Mouse (Mus musculus): ENCODE results near the gene Ankrd55. TPM values are rescaled to one million over a fixed set of nuclear protein-coding genes. Genes with fewer than 3 reads are reported as not detected.

Ankrd55 gene
- polyA plus RNA-seq, 1 experiment: 10.0 TPM

DNA sequence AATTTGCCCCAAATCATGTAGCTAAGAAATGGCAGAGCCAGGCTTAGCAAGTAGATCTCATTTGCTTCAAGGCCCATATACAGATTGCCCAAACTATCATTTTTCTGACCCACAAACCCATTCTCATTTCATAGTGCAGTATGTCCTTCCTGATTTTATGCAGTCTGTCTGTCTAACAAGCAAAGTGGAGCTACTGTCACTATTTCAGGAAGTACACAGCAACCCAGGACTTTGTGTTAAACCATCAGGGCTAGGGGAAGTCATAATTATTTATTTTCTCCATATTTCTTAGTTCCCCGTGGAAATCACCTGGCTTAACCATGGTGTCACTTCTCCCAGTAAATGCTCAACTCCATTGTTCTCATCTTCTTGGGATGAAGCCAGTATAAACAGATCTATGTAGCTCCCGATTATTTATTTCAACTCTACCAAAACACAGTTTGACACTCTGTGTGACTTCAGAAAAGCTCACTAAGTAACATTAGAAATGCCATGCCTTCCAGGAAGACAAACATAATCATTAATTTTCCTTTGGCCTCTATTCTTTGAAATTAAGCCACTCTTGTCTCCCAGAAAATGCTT, 98.3 kb downstream of the Ankrd55 start:
- no peak overlapping the region for H3K4me3 ChIP-seq (ENCODE audit: control insufficient read depth, low read depth, low read length)
- H3K27me3 ChIP-seq (ENCODE audit: control insufficient read depth, insufficient read depth, low read length): no peaks in the 10 kb centered on the region
- no peak overlapping the region for H3K27ac ChIP-seq (ENCODE audit: control insufficient read depth, insufficient read depth, low read depth, low read length)
- no peaks in the 10 kb centered on the region for H3K4me1 ChIP-seq (ENCODE audit: control insufficient read depth, insufficient read depth, low read length)
- H3K36me3 ChIP-seq (ENCODE audit: control insufficient read depth, insufficient read depth, low read length): no peaks in the 10 kb centered on the region
- TF ChIP-seq POLR2A (IDR thresholded peaks at IDR 0.05; ENCODE audit: control insufficient read depth, low read depth, low read length) (no peak), CTCF (IDR thresholded peaks at IDR 0.05; ENCODE audit: control insufficient read depth, insufficient read depth, insufficient replicate concordance, low read depth, low read length) (no peak)

DNA sequence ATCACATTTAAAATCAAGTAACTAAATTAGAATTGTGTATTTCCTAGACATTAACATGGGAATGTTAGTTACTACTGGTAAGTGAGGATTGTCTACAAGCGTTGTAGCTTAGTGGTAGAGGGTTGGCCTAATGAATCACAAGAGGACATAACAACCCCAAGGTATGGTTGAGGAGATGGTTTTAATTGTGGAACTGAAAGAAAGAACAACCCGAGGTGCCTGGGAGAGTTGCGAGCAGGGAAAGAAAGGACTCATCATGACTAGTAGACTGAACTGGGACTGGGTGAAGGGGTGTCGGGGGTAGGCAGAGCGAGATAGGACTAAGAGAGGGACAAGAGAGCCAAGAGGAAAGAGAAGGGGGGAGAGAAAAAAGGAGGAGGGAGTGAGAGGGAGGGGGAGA, 99.0 kb downstream of the Ankrd55 start:
- Histone ChIP-seq H3K27ac (ENCODE audit: control insufficient read depth, insufficient read depth, low read depth, low read length) (no peak overlapping the region), H3K27me3 (ENCODE audit: control insufficient read depth, insufficient read depth, low read length) (no peaks in the 10 kb centered on the region), H3K4me3 (ENCODE audit: control insufficient read depth, low read depth, low read length) (no peak overlapping the region), H3K4me1 (ENCODE audit: control insufficient read depth, insufficient read depth, low read length) (no peaks in the 10 kb centered on the region), H3K36me3 (ENCODE audit: control insufficient read depth, insufficient read depth, low read length) (no peaks in the 10 kb centered on the region)
- no peak for TF ChIP-seq CTCF (IDR thresholded peaks at IDR 0.05; ENCODE audit: control insufficient read depth, insufficient read depth, insufficient replicate concordance, low read depth, low read length)

- H3K27ac ChIP-seq (ENCODE audit: control insufficient read depth, insufficient read depth, low read depth, low read length): no peak overlapping the region
- H3K36me3 ChIP-seq (ENCODE audit: control insufficient read depth, insufficient read depth, low read length): no peaks in the 10 kb centered on the region
- no peaks in the 10 kb centered on the region for H3K27me3 ChIP-seq (ENCODE audit: control insufficient read depth, insufficient read depth, low read length)
- no peaks in the 10 kb centered on the region for H3K4me1 ChIP-seq (ENCODE audit: control insufficient read depth, insufficient read depth, low read length)
- TF ChIP-seq CTCF (IDR thresholded peaks at IDR 0.05; ENCODE audit: control insufficient read depth, insufficient read depth, insufficient replicate concordance, low read depth, low read length): no peak
- no peak for TF ChIP-seq POLR2A (IDR thresholded peaks at IDR 0.05; ENCODE audit: control insufficient read depth, low read depth, low read length)
- H3K4me3 ChIP-seq (ENCODE audit: control insufficient read depth, low read depth, low read length): no peak overlapping the region
Measured at GRCm38 (mm10) chr13:112388176-112388575, 99.9 kb downstream of the Ankrd55 start.

DNA sequence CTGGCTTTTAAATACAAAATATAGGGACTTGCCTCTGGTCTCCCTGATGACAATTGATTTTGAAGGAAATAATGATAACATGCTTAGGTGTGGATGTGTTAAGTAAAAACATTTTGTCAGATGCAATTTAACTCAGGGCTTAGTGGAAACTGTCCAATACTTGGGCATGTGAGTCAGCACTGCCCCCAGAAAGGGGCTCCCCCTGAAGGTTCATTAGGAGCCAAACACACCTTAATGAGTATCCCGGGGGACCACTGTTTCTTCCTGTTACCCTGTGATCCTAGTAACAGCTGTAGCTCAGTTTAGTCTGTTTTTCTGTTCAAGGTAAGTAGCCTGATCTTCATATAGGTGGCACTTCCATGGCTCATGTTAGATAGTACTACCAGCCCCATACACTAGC, 102.0 kb downstream of the Ankrd55 start:
- Histone ChIP-seq H3K36me3 (ENCODE audit: control insufficient read depth, insufficient read depth, low read length) (no peaks in the 10 kb centered on the region), H3K4me1 (ENCODE audit: control insufficient read depth, insufficient read depth, low read length) (no peaks in the 10 kb centered on the region), H3K27me3 (ENCODE audit: control insufficient read depth, insufficient read depth, low read length) (no peaks in the 10 kb centered on the region), H3K27ac (ENCODE audit: control insufficient read depth, insufficient read depth, low read depth, low read length) (no peak overlapping the region), H3K4me3 (ENCODE audit: control insufficient read depth, low read depth, low read length) (no peak overlapping the region)
- TF ChIP-seq POLR2A (IDR thresholded peaks at IDR 0.05; ENCODE audit: control insufficient read depth, low read depth, low read length): no peak

DNA sequence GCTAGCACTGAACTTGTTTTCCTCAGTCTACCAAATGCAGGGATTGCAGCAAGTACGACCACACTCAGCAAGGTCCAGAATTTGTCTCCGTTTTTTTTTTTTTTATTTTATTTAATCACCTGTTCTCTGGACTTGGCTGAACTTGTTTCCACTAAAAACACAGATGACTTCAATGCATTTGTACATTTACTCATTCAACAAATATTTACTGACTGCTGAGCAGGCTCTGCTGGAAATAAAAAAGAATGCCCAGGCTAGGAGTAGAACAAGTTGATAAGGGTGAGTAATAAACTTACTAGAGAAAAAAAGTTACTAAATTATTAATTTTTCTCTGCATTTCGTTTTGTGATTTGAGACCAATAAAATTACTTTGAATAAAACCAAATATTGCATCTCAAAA, 103.1 kb downstream of the Ankrd55 start:
- H3K4me3 ChIP-seq (ENCODE audit: control insufficient read depth, low read depth, low read length): no peak overlapping the region
- no peaks in the 10 kb centered on the region for H3K27me3 ChIP-seq (ENCODE audit: control insufficient read depth, insufficient read depth, low read length)
- no peaks in the 10 kb centered on the region for H3K4me1 ChIP-seq (ENCODE audit: control insufficient read depth, insufficient read depth, low read length)
- H3K36me3 ChIP-seq (ENCODE audit: control insufficient read depth, insufficient read depth, low read length): no peaks in the 10 kb centered on the region
- no peak for TF ChIP-seq POLR2A (IDR thresholded peaks at IDR 0.05; ENCODE audit: control insufficient read depth, low read depth, low read length)
- no peak for TF ChIP-seq CTCF (IDR thresholded peaks at IDR 0.05; ENCODE audit: control insufficient read depth, insufficient read depth, insufficient replicate concordance, low read depth, low read length)
- H3K27ac ChIP-seq (ENCODE audit: control insufficient read depth, insufficient read depth, low read depth, low read length): no peak overlapping the region

- no peak for TF ChIP-seq CTCF (IDR thresholded peaks at IDR 0.05; ENCODE audit: control insufficient read depth, insufficient read depth, insufficient replicate concordance, low read depth, low read length)
- TF ChIP-seq POLR2A (IDR thresholded peaks at IDR 0.05; ENCODE audit: control insufficient read depth, low read depth, low read length): no peak
- H3K4me1 ChIP-seq (ENCODE audit: control insufficient read depth, insufficient read depth, low read length): no peaks in the 10 kb centered on the region
- no peaks in the 10 kb centered on the region for H3K27me3 ChIP-seq (ENCODE audit: control insufficient read depth, insufficient read depth, low read length)
- H3K4me3 ChIP-seq (ENCODE audit: control insufficient read depth, low read depth, low read length): no peak overlapping the region
- no peaks in the 10 kb centered on the region for H3K36me3 ChIP-seq (ENCODE audit: control insufficient read depth, insufficient read depth, low read length)
- H3K27ac ChIP-seq (ENCODE audit: control insufficient read depth, insufficient read depth, low read depth, low read length): no peak overlapping the region
Measured at GRCm38 (mm10) chr13:112393356-112393755, 105.1 kb downstream of the Ankrd55 start.

DNA sequence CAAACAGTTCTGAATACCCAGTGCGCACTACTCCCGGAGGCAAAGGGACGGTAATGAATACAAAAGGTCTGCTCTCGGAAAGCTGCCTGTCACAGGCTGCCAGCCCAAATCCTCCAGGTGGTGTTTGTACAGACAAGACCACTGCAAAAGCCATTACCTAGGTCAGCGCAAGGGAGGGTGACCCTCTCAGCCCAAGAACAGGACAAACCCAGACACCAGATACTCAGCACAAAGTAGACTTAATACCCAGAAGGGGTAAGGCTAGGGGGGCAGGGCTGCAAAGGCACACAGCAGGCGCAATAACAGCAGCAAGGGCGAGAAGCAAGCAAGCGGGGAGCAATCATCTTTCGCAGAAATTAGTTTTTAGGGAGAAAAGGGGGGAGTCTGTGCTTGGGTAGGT, 106.0 kb downstream of the Ankrd55 start:
- Histone ChIP-seq H3K36me3 (ENCODE audit: control insufficient read depth, insufficient read depth, low read length) (no peaks in the 10 kb centered on the region), H3K27ac (ENCODE audit: control insufficient read depth, insufficient read depth, low read depth, low read length) (no peak overlapping the region), H3K27me3 (ENCODE audit: control insufficient read depth, insufficient read depth, low read length) (no peaks in the 10 kb centered on the region), H3K4me1 (ENCODE audit: control insufficient read depth, insufficient read depth, low read length) (no peaks in the 10 kb centered on the region), H3K4me3 (ENCODE audit: control insufficient read depth, low read depth, low read length) (no peak overlapping the region)
- no peak for TF ChIP-seq CTCF (IDR thresholded peaks at IDR 0.05; ENCODE audit: control insufficient read depth, insufficient read depth, insufficient replicate concordance, low read depth, low read length)
- no peak for TF ChIP-seq POLR2A (IDR thresholded peaks at IDR 0.05; ENCODE audit: control insufficient read depth, low read depth, low read length)

DNA sequence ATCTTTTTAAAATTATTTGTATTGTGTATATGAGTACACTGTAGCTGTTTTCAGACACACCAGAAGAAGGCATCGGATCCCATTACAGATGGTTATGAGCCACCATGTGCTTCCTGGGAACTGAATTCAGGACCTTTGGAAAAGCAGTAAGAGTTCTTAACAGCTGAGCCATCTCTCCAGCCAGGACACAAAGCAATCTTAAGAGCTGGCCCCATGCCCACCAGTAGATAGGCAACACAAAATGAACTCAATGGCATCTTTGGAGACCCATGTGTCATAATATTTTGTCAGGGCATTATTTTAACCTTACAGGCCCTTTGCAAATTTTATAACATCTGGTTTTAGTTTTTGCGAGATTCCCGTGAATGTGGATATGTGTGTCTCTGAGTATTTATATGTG, 116.5 kb downstream of the Ankrd55 start:
- Histone ChIP-seq H3K4me1 (ENCODE audit: control insufficient read depth, insufficient read depth, low read length) (no peaks in the 10 kb centered on the region), H3K27ac (ENCODE audit: control insufficient read depth, insufficient read depth, low read depth, low read length) (no peak overlapping the region), H3K4me3 (ENCODE audit: control insufficient read depth, low read depth, low read length) (no peak overlapping the region), H3K27me3 (ENCODE audit: control insufficient read depth, insufficient read depth, low read length) (no peaks in the 10 kb centered on the region), H3K36me3 (ENCODE audit: control insufficient read depth, insufficient read depth, low read length) (no peaks in the 10 kb centered on the region)
- TF ChIP-seq CTCF (IDR thresholded peaks at IDR 0.05; ENCODE audit: control insufficient read depth, insufficient read depth, insufficient replicate concordance, low read depth, low read length) (no peak), POLR2A (IDR thresholded peaks at IDR 0.05; ENCODE audit: control insufficient read depth, low read depth, low read length) (no peak)

All from testis, adult 2 months (tissue).